Comparison of ENCODE assay signal across 9 mouse cellular contexts in the genomic region with DNA sequence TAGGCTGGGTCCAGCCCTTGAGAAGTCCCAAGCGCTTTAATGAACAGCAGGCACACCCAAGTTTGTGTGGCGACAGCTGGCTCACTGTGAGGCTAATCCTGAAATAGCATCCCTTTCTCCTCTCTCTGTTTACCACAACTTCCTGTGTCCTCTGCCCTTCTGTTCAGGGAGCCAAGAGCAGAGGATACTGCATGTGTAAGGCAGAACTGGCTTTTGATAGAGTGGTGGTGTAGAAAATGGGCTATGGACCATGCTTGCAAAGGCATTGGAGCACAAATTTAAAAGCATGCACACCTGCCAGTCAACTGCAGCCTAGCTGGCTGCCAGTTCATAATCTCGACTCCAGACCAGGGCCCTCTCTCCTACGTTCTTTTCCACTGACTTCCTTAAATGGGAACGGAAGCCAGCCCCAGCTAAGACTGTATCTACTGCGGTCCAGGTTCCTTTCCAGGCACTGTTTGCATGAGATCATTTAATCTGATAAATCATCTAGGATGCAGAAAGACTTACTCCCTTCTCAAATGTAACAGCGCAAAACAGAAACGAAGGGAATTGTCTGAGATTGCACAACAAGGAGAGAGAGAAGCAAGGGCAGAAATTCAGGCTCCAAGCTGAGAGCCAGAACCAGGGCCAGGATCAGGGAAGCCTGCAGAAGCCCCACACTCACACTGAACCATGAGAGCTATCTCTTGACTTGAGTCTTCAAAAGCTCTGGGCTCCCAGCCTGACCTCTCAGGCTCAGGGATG.
DNase-seq lines count a peak whose midpoint lies in the region; ATAC-seq and TF ChIP-seq lines count a peak whose summit lies in the region.
"Had no signal": no experiment of that assay in that cellular context is flagged by ENCODE, and none has a peak within 500 bp of the region (broad histone marks: within the 10 kb centered on the region; RNA-seq: fewer than 3 reads in every experiment).

No protein-coding gene starts in this region.

- H3K4me2 ChIP-seq in embryonic facial prominence, embryonic 14.5 days (ENCODE audit: low read depth, low read length) = no peak overlapping the region

- 67% methylated on average over 8 of the region's 8 CpGs for WGBS in embryonic facial prominence, embryonic 14.5 days

- H3K4me1 ChIP-seq in embryonic facial prominence, embryonic 14.5 days (ENCODE audit: control insufficient read depth, insufficient read depth, low read length) = no peaks in the 10 kb centered on the region

- no peak for DNase-seq in layer of hippocampus, adult 2 months (ENCODE audit: low spot score in 2 of 2)
- no peak for DNase-seq in layer of hippocampus, adult 8-10 months (ENCODE audit: low spot score in 2 of 2)
- peak; percentile 31 for DNase-seq in embryonic facial prominence, embryonic 14.5 days (ENCODE audit: low spot score)
- peak; percentile 47 to 65 for DNase-seq in heart, postnatal 36 days
- peak; percentile 69 for DNase-seq in lung, postnatal 10 days
- DNase-seq in right cerebral cortex, postnatal 36 days (ENCODE audit: low spot score in 2 of 2) = no peak
- no peak for DNase-seq in urinary bladder, postnatal 10 days (ENCODE audit: low spot score)

- no peaks in the 10 kb centered on the region for H3K36me3 ChIP-seq in embryonic facial prominence, embryonic 14.5 days (ENCODE audit: control insufficient read depth, insufficient read depth, low read length)
- H3K36me3 ChIP-seq: G1E had no signal

- H3K27ac ChIP-seq in layer of hippocampus, adult 2 months = peak overlapping the region; percentile 72
- no peak overlapping the region for H3K27ac ChIP-seq in embryonic facial prominence, embryonic 14.5 days (replicated peaks; ENCODE audit: low read depth, low read length)

- H3K9ac ChIP-seq in embryonic facial prominence, embryonic 14.5 days (ENCODE audit: low read depth, low read length) = no peak overlapping the region

- TF ChIP-seq CTCF in layer of hippocampus, adult 2 months (conservative IDR thresholded peaks at IDR 0.05) = no peak

- H3K27me3 ChIP-seq in embryonic facial prominence, embryonic 14.5 days (replicated peaks; ENCODE audit: control insufficient read depth, insufficient read depth, low read length) = no peaks in the 10 kb centered on the region

- H3K9me3 ChIP-seq in embryonic facial prominence, embryonic 14.5 days (ENCODE audit: control insufficient read depth, low read length) = no peaks in the 10 kb centered on the region

- intact Hi-C loops in heart, postnatal 36 days (cut with DNase I) = loop anchor here (2.0 to 5.0 kb wide), 2 partner anchors 78 to 94 kb away; a partner anchor contains a TSS

- no peak overlapping the region for H3K4me3 ChIP-seq in layer of hippocampus, adult 2 months
- no peak overlapping the region for H3K4me3 ChIP-seq in embryonic facial prominence, embryonic 14.5 days (ENCODE audit: low read depth, low read length)

- ATAC-seq in embryonic facial prominence, embryonic 14.5 days (ENCODE audit: low read depth) = no peak
- no peak for ATAC-seq in erythroblast, adult 5-6 weeks (replicated peaks; ENCODE audit: low FRiP score, poor library complexity, severe bottlenecking)

Comparison
In these comparisons a context has a peak if more than half of its experiments do, and no peak if none do; other contexts are left out.
1. DNase-seq: peak in embryonic facial prominence, embryonic 14.5 days (single experiment), heart, postnatal 36 days (2 of 2) and lung, postnatal 10 days (single experiment); none in layer of hippocampus, adult 2 months (0 of 2), layer of hippocampus, adult 8-10 months (0 of 2), right cerebral cortex, postnatal 36 days (0 of 2) and urinary bladder, postnatal 10 days (single experiment).